Mouse (Mus musculus) CD4-positive, CD25-positive, alpha-beta regulatory T cell, adult 2 months (primary cell): Measurements from ENCODE around the gene Tssc4.

Source experiments
- DNase-seq: peaks from one replicate; pipeline ENCODE4 v3.0.0-alpha.2; 2012; ENCODE audit warnings: low read depth, low spot score

The Tssc4 gene

GRCm38 (mm10) chr7:143068882-143069591 lies at the start of gene Tssc4:
TSS of gene Tssc4 (plus strand) at chr7:143069249.
- DNase-seq: peak; percentile 98

- no peak for DNase-seq
Observed at GRCm38 (mm10) chr7:143020040-143020439, 49.0 kb upstream of the Tssc4 start.

GRCm38 (mm10) chr7:143020764-143021163 lies 48.3 kb upstream of the Tssc4 start:
- DNase-seq: no peak

GRCm38 (mm10) chr7:143021356-143022164 lies 47.5 kb upstream of the Tssc4 start:
- DNase-seq: peak; percentile 55

GRCm38 (mm10) chr7:143023499-143023898 lies 45.5 kb upstream of the Tssc4 start:
- no peak for DNase-seq

GRCm38 (mm10) chr7:143024293-143024692 lies 44.8 kb upstream of the Tssc4 start:
- DNase-seq: no peak

GRCm38 (mm10) chr7:143025496-143025895 lies 43.6 kb upstream of the Tssc4 start:
- DNase-seq: no peak

- DNase-seq: no peak
Observed at GRCm38 (mm10) chr7:143027196-143027595, 41.9 kb upstream of the Tssc4 start.

- no peak for DNase-seq
Observed at GRCm38 (mm10) chr7:143031816-143032215, 37.2 kb upstream of the Tssc4 start.

GRCm38 (mm10) chr7:143033581-143033980 lies 35.5 kb upstream of the Tssc4 start:
- DNase-seq: no peak

- DNase-seq: no peak
Observed at GRCm38 (mm10) chr7:143034112-143034511, 34.9 kb upstream of the Tssc4 start.

- no peak for DNase-seq
Observed at GRCm38 (mm10) chr7:143034519-143035450, 34.3 kb upstream of the Tssc4 start.

GRCm38 (mm10) chr7:143036787-143037186 lies 32.3 kb upstream of the Tssc4 start:
- no peak for DNase-seq

GRCm38 (mm10) chr7:143037306-143037705 lies 31.7 kb upstream of the Tssc4 start:
- no peak for DNase-seq

- peak; percentile 33 for DNase-seq
Observed at GRCm38 (mm10) chr7:143038174-143038931, 30.7 kb upstream of the Tssc4 start.

- DNase-seq: no peak
Observed at GRCm38 (mm10) chr7:143040561-143040960, 28.5 kb upstream of the Tssc4 start.

- DNase-seq: no peak
Observed at GRCm38 (mm10) chr7:143041138-143041822, 27.8 kb upstream of the Tssc4 start.

- no peak for DNase-seq
Observed at GRCm38 (mm10) chr7:143042089-143042488, 27.0 kb upstream of the Tssc4 start.

- DNase-seq: no peak
Observed at GRCm38 (mm10) chr7:143042897-143043300, 26.1 kb upstream of the Tssc4 start.

GRCm38 (mm10) chr7:143044049-143044825 lies 24.8 kb upstream of the Tssc4 start:
- no peak for DNase-seq
